Mouse (Mus musculus) CD4-positive helper T cell, adult 2 months (primary cell): ENCODE measurements around the gene Svip.

Source experiments
- DNase-seq: peaks from one replicate; pipeline ENCODE4 v3.0.0-alpha.2; 2012; ENCODE audit warnings: low read depth, missing footprints, low spot score

Svip gene

DNA sequence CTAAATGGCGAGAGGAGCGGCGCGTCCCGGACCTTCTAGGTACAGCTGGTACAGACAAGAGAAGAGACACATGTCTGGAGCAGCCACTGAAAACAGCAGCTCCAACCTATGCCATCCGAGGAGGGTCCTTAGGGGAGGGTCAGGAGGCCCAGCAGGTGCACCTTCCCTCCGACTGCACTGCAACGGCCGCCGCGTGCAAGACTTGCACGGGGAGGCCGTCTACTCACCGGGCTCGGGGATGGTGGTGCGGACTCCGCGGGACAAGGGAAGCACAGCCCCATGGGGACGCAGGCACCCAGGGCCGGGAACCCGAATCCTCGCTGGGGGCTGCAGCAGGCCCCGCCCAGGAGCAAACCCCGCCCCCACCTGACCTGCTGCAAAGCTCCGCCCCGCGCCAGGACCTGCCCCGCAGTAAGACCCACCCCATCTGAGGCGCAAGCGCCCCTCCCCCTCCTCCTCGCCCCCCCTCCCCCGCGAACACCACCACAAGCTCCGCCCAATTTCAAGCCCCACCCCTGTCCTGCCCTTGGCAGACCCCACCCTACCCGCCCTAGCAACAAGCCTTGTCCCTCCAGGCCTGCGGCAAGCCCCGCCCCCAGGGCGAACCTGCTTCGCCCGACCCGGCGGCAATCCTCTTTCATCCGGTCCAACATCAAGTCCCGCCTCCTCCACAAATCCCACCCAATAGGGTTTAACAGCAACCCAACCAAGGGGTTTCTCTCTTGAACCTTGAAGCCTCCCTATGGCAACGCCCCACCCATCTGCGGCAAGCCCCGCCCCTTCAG lies at the start of gene Svip:
Gene Svip, minus strand, starts transcription at position 508 of the 785 bp plus-strand sequence.
- peak; percentile 78 for DNase-seq

DNA sequence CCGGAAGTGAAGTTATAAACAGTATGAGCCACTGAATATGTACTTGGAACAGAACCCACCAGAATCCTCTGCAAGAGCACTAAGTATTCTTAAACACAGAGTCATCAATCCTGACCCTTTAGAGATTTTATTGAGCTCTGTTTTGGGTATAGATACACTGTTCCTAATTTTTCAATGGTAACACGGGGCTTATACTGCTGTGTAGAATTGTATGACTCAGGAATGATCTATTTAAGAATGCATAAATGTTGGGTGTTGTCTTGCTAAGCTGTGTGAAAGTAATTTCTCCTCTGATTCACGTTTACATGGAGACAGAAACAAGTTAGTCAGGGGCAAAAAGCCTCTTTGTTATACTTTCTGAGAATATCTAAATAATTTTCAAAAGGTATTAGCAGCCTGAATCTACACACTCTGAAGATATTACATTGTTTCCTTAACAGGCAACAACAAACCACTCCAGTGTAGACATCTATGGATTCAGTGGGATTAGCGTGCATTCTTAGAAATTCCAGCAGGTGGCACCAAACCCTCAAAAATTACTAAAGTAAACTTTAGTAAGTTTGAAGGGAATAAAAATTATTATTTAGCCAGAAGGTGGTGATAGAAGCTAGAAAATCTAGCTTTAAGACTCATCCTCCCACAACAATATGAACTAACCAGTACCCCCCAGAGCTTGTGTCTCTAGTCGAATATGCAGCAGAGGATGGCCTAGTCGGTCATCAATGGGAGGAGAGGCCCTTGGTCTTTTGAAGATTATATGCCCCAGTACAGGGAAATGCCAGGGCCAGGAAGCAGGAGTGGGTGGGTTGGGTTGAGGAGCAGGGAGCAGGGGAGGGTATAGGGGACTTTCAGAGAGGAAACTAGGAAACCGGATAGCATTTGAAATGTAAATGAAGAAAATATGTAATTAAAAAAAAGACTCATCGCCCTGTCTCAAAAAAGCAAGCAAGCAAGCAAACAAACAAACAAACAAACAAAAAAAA lies 32.1 kb upstream of the Svip start:
- DNase-seq: no peak

DNA sequence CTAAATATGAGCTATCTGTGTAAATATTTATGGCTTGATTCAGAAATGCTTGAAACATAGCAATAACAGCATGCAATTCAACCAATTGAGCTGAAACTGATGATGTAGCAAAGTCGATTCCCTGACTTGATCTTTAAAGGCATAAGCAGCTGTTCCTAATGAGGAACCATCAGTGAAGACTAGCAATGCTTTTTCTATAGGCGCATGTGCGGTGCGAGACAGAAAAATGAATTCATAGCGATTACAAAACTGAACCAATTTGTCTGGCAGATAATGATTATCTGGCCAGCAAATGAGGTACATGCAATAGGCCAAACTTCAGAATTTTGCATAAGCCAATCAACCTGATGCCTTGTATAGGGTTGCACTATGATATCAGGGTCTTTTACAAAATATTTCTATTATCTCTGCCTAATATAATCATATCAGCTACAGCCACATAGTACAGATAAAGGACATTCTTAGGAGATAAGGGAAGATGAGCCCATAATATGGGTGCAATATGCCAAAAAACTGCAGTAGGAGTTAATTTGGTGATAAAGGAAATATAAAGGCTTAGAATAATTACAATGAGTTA lies 18.3 kb upstream of the Svip start:
- DNase-seq: no peak

DNA sequence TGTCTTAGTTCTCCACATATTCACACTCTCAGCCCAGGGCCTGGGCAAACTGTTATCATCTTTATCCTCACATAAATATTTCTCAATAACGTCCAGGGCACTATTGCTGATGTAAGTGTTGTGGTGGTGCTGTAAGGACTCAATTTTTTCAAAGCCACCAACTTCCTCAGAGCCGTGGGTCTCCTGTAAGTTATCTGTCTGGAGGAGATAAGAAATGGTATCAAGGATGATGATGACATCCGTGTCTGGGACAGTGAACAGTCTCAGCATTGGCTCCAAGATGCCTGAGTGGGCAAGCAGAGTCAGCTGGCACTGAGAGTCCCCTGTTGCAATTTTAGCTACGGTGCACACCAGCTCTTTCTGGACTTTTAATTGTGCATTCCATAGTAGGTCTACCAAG lies 16.2 kb upstream of the Svip start:
- no peak for DNase-seq

DNA sequence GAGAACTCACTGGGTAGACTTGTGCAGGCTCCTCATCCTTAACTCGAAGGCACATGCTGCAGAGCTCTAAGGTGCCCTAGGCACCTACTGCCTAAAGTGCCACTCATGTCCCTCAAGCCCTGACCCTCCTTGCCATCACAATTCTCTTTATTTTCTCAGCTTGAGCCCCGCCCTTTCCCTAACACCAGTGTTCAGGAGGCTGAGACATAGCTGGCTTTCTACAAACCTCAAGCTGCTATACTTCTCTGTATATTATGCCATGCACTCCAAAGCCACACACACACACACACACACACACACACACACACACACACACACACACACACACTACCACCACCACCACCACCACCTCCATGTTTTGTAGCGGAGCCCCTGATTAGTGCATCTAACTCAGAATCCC lies 9.8 kb upstream of the Svip start, which contains the start of gene 1700015G11Rik:
Gene 1700015G11Rik, minus strand, starts transcription at position 101 of the 400 bp plus-strand sequence.
- DNase-seq: no peak

DNA sequence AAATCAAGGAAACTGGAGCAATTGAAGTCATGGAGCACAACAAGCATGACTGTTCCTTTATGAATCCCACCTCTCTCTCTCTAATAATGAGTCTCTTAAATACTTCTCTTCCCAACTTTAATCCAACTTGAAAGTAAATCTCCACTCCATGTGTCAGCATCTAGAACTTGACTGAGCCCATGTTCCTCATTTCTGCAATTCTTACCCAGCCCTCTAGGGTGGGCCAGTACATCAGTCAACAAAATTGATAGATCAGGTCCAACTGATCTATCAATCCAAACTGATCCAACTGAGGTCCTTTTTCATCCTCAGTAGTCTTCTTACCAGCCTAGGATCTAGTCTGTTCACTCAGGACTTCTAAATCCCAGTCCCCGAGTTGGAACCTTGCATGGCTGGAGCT lies 9.4 kb upstream of the Svip start:
- DNase-seq: no peak

DNA sequence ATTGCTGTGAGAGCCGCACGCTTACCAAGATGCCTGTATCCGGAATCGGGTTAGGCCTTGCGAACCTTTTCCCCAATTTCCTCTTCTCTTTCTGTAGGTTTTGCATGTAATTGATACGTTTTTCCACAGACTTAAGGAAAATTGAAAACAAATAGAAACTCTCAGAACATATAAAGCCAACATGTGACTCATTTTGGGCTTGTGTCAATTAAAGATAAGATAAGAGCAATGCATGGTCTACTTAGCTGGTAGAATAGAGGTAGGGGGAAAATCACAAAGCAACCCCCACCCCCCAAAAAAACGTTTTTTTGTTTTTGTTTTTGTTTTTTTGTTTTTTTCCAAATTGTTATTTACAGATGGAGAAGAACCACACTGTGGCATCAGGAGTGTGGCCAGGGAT lies 7.6 kb upstream of the Svip start:
- no peak for DNase-seq

DNA sequence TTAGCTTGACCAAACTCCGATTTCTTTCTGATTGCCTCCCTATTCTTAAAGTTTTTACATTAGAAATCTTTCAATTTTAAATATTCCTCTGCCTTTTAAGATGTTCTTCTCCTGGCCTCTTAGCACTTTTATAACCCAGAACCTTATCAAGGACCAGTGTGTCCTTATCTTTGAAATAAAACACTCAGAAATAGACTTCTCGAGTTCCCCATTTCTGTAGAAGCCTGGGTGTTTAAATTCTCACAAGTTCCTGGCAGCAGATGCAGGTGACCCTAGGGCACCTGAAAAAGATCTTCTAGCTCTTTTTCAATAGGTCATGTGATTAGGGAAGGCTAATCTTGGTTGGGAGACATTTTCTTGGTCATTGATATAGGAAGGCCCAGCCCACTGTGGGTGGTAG lies 1.3 kb upstream of the Svip start:
- no peak for DNase-seq

DNA sequence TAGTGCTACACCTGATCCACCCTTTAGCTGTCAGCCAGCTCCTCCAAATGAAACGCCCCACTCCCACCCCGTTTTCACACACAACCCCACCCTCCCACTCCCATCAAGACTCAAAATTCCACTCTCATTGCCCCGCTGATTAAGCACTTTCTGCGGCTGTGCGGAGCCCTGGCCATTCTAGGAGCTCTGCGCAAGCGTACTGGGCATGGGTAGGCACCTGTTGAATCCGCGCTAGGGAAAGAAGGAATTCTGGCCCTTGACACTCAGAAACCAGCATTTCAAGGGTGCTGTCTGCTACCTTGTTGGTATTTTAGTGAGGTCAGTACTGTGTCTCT lies 445 bp upstream of the Svip start:
- no peak for DNase-seq

DNA sequence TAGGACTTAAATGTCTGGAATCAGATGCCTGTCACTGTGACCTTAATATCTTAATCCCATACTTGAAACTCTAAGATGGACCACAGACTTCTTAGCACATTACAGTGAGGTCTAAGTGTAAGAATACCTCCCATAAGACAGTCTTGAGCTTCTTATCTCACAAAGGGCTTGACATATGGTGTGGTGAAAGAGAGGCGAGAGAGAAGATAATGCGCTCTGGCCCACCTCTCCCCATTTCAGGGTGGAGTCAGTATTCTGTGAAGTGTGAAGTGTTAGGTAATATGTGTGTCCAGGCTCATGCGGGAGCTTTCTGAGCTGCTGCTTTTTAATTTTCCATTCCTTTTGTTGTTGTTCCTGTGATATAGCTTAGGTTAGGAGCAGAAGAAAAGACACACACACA lies 14.8 kb downstream of the Svip start:
- no peak for DNase-seq

DNA sequence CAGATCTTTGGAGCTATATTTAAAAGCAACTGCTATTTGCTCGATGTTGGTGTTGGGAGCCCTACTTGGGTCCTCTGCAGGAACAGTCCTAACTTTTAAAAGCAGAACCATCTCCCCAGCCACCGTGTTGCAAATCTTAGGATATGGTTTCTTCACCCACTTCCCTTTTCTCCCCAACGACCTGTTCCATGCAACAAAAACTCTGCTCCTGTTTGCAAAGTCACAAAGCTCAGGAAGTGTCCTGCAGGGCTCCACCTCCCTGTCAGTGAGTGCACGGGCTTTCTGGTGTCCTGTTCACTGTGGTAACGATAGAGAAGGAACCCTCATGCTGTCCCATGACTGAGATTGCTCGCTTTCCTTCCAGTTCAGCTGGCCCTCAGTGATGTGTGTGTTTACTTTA lies 18.9 kb downstream of the Svip start:
- DNase-seq: no peak

DNA sequence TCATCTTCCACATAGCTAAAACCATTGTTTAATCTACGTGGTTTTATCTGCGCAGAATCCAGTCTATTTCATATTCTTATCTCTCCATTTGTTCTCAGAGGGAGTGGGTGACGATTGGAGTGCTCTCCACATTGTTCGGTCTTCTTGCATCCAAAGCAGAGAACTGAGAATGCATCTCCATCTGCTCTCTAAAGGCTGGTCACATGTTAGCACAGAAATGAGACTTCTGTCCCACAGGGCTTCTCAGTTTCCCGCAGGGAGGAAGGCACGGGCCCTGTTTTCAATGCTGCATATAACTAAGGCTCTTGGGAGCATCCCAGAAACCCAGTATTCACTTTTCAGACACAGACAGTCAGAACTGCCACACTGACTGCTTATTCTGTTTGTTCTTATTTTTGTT lies 20.1 kb downstream of the Svip start:
- DNase-seq: no peak

DNA sequence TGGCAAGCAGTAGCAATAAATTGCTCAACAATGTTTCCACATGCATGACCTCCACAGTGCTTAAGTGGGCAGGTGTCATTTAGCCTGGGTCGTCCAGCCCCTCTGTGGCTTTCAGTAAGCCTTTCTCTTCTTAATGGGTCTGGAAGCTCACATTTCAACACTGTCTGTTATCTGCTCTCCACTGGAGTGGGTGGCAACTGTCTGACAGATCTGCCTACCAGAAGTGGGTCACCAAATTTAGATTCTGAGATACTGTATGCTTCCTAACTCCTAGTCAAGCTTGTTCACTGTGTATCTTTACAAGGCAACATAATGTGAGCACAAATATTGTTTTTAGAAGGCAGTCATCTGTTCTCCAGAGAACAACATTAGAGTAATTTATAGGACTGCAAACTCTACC lies 23.5 kb downstream of the Svip start:
- DNase-seq: no peak

DNA sequence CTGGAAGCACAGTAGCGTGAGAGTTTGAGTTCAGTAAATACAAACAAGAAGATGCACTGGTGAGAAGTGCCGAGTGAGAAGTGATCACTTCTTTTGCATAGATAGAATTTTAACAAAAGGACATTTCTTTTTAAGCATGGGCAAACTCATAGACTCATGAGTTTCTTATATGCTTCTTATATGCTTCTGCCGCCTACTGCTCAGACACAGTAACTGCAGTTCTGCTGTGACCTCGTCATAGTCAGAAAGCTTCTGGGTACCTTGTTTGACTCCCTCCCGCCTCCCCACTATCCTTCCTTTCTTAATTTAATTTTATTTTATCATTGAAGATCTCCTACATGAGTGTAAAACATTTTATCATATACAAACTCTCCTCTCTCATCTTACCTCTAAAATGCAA lies 26.5 kb downstream of the Svip start:
- peak; percentile 16 for DNase-seq

DNA sequence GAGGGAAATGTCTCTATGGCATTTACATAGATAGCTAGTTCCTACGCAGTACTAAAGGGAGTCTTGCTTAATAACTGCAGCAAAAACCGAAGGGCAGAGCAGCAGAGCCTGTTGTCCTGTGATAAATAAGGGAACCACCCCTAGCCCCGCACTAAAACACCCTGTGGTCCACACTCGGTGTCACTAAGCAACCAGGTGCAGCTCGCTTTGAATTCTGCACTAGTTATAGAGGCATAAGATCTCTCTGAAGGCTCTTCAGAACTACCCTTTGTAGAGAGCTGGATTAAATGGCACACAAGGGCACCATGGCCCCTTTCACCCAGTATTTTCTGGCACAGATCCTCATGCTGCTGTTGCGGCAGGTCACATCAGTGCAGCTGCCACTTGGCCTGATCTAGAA lies 30.6 kb downstream of the Svip start:
- no peak for DNase-seq

DNA sequence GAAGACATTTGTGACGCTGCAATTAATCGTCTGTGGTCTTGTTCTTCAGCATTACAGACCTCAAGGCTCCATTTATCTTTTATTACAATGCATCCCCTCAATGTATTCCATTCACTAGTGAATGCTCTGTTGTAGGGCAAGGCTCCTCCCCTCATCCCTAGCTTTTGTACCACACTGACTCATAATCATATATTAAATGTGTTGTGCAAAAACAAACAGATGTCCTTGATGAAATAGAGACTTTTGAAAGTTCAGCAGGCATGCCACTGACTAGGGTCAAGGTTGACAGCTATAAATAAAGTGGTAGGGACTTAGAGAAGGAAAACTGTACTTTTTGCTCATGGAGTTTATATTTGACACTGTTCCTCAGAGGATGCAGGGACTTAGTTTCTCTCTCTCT lies 32.3 kb downstream of the Svip start:
- DNase-seq: no peak

DNA sequence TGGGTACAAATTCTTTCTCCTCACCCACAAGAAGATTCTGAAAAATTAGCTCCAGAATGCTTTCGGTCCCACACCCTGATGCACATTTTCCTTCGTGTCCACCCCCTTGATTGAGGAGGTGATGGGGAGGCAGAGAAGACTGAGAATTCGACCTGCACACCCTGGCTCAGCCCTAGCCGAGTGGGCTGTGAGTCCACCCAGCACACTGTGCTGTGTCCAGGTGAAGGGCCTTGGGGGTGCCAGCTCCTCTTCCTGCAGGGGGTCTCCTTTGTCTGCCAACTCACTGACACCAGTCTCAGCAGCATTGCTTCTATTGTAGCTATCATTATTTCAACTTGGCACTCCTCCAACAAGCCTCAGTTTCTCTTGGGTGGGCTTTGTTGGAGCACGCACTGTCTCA lies 32.7 kb downstream of the Svip start:
- no peak for DNase-seq

DNA sequence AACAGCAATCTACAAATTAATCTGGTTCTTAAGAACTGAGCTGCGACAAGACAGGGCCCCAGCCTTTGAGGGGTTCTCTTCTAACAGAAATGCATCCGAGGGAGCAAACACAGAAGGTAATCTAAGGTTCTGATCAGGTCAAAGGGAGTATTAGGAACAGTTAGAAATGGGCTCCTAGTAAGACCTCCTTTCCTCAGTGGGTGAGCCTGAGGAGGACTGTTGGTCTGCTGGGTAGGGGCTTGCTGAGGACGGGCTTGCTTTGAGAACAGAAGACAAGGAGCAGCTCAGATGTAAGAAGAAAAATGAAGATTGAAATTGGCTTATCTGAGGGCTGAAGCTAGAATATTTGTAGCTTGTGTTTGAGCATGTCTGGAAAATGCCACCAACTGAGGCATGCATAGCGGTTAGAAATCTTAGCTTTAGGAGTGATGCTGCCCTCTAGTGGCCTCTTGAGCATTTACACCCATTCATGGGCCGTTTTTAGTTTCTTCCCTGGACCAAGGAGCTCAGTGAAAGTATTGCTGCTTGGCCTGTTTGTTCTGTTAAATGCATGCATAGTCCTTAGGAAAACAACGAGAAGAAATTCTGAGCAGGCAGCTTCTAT lies 33.5 kb downstream of the Svip start:
- DNase-seq: peak; percentile 15

DNA sequence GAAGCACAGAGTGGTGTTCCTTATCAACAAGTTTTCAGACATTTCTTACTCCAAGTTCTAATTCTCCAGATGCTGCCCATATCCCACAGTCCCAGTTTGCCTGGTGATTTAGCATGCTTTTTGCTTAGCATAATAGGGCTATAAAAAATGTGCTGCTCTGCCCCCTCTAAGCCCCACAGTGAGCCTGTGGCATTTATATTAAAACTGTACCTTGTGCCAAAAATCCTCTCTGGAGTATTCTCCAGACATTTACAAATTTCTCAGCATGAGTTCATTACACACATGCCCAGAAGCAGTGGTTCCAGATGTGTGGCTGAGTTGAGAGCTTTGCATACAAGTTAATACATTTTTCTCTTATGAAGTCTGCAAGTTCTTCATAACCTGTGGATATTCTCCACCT lies 36.4 kb downstream of the Svip start:
- no peak for DNase-seq

DNA sequence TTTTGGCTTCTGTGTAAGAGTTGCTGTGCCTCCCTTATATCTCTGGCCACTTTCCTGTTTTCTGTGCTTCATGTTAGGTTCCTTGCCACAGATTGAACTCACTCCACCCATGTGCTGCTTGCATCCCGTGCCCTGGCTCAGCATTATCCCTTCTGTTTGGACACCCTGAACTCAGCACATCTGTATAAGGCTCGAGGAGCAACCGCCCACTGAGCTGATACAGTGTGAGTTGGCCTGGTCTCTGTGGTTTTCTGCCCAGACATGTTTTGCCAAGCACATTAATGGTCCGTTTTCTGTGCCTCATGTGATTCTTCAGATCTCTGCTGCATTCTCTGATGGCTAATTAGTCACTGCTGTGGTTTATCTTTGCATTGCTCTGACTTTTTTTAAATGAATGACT lies 38.2 kb downstream of the Svip start:
- no peak for DNase-seq

DNA sequence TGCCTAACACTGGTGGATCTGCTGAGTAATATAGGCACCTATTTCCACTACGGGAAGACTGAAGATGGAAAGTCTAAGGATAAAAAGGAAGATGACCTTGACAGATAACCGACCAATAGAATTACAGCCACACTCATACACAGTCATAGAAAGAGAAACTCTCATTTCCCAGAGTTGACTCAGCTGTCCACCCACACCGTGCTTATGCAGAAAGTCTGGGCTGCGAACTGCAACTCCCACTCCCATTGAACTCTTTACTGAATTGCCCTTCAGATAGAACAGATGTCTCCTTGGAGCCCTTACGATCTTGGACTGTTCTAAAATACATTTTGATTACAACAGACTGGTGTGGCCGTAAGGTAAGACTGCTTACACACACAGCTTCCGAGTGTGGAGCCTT lies 41.1 kb downstream of the Svip start:
- DNase-seq: no peak
